ENCODE assay signal across 37 mouse cellular contexts in the genomic region with DNA sequence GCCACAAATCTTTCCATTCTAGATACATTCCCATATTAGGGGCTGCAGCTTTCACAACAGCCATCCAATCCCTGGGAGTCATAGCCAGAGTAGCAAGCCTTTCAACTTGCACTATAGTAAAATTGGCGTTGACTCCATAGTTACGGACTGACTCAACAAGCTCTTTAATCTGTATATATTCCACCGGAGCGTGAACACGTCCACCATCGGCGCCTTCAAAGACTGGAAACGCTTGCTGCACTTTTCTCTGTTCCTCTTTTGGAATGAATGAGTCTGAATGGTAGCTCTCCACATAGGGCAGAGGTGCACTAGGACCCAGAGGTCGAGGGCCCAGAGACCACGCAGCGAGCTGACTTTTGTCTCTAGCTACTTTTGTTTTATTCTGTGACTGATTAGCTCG. TPM values are rescaled to one million over a fixed set of nuclear protein-coding genes. Genes with fewer than 3 reads are reported as not detected.
"Had no signal": no experiment of that assay in that cellular context is flagged by ENCODE, and none has a peak within 500 bp of the region (broad histone marks: within the 10 kb centered on the region; RNA-seq: fewer than 3 reads in every experiment).

No protein-coding gene starts in this region.

- H3K27ac ChIP-seq: limb, embryonic 10.5 days; limb, embryonic 12.5 days; limb, embryonic 13.5 days; limb, embryonic 15.5 days; liver, embryonic 12.5 days; liver, embryonic 13.5 days; liver, embryonic 14.5 days; liver, embryonic 15.5 days; lung, embryonic 15.5 days; macrophage; midbrain, embryonic 10.5 days; midbrain, embryonic 12.5 days; midbrain, embryonic 15.5 days; neural tube, embryonic 12.5 days had no signal

- H3K9ac ChIP-seq: limb, embryonic 12.5 days; limb, embryonic 13.5 days; limb, embryonic 15.5 days; liver, embryonic 12.5 days; liver, embryonic 13.5 days; liver, embryonic 14.5 days; liver, embryonic 15.5 days; liver, postnatal 0 days; lung, embryonic 14.5 days; lung, embryonic 15.5 days; midbrain, embryonic 12.5 days; midbrain, embryonic 15.5 days; neural tube, embryonic 12.5 days had no signal

- DNase-seq: left cerebral cortex, postnatal 4 days; liver; liver, embryonic 13.5 days; liver, postnatal 0 days; lung, adult 18-20 months; lung, adult 2 months; lung, embryonic 14.5 days; lung, postnatal 10 days; lung, postnatal 14 days; lung, postnatal 36 days; lung, postnatal 4 days; midbrain, embryonic 14.5 days had no signal

- H3K27me3 ChIP-seq: limb, embryonic 12.5 days; limb, embryonic 13.5 days; limb, embryonic 15.5 days; liver, embryonic 12.5 days; liver, embryonic 13.5 days; liver, embryonic 15.5 days; lung, embryonic 15.5 days; midbrain, embryonic 12.5 days; midbrain, embryonic 15.5 days; neural tube, embryonic 12.5 days had no signal

- H3K4me2 ChIP-seq: limb, embryonic 12.5 days; limb, embryonic 13.5 days; limb, embryonic 15.5 days; liver, embryonic 11.5 days; liver, embryonic 12.5 days; liver, embryonic 13.5 days; liver, embryonic 15.5 days; lung, embryonic 14.5 days; lung, embryonic 15.5 days; midbrain, embryonic 11.5 days; midbrain, embryonic 12.5 days; midbrain, embryonic 15.5 days; neural tube, embryonic 12.5 days had no signal

- H3K4me3 ChIP-seq: limb, embryonic 10.5 days; limb, embryonic 12.5 days; limb, embryonic 13.5 days; limb, embryonic 15.5 days; liver, embryonic 12.5 days; liver, embryonic 13.5 days; liver, embryonic 15.5 days; lung, embryonic 15.5 days; megakaryocyte, embryonic 14.5 days; midbrain, embryonic 10.5 days; midbrain, embryonic 12.5 days; midbrain, embryonic 15.5 days; myocyte; neural tube, embryonic 12.5 days had no signal

- ATAC-seq: liver, embryonic 12.5 days; liver, postnatal 0 days; lung, postnatal 0 days; midbrain, embryonic 15.5 days; midbrain, embryonic 16.5 days had no signal

- H3K9me3 ChIP-seq: liver, embryonic 15.5 days; lung, embryonic 15.5 days had no signal

- H3K36me3 ChIP-seq: limb, embryonic 10.5 days; limb, embryonic 12.5 days; limb, embryonic 13.5 days; limb, embryonic 15.5 days; liver, embryonic 12.5 days; liver, embryonic 13.5 days; liver, embryonic 15.5 days; lung, embryonic 15.5 days; midbrain, embryonic 10.5 days; midbrain, embryonic 12.5 days; midbrain, embryonic 15.5 days; neural tube, embryonic 12.5 days had no signal

- H3K4me1 ChIP-seq: limb, embryonic 10.5 days; limb, embryonic 12.5 days; limb, embryonic 13.5 days; limb, embryonic 15.5 days; liver, embryonic 12.5 days; liver, embryonic 13.5 days; liver, embryonic 15.5 days; lung, embryonic 15.5 days; megakaryocyte, embryonic 14.5 days; midbrain, embryonic 10.5 days; midbrain, embryonic 12.5 days; midbrain, embryonic 15.5 days; neural tube, embryonic 12.5 days had no signal

RNA-seq across cellular contexts. Expression of a gene that starts 46.3 kb away (rescaled TPM):
- total RNA-seq: liver, adult 2 months; megakaryocyte progenitor cell, adult 5-6 weeks; megakaryocyte-erythroid progenitor cell, adult 5-6 weeks; monocyte, adult 5-6 weeks had no signal
- polyA plus RNA-seq: limb, embryonic 10.5 days; limb, embryonic 12.5 days; liver, adult 2 months; liver, embryonic 11.5 days; liver, embryonic 12.5 days; liver, embryonic 13.5 days; liver, embryonic 15.5 days; liver, embryonic 16.5 days; lung, adult 2 months; lung, embryonic 14.5 days; macrophage; myocyte; neural tube, embryonic 11.5 days had no signal
